Mouse (Mus musculus): ENCODE measurements around the gene Ubap2l. TPM values are rescaled to one million over a fixed set of nuclear protein-coding genes. Genes with fewer than 3 reads are reported as not detected.

The Ubap2l gene
- polyA plus RNA-seq, 1 experiment from 2014 or later, result 146 TPM

- WGBS, result 93% methylated on average over 8 of the region's 8 CpGs
- H3K9ac ChIP-seq (replicated peaks; ENCODE audit: low read depth, low read length), result no peak overlapping the region
- peaks cover 35% of the 10 kb centered on the region for H3K4me1 ChIP-seq (replicated peaks; ENCODE audit: control insufficient read depth, insufficient read depth, low read length)
- H3K27ac ChIP-seq (ENCODE audit: low read length), result no peak overlapping the region
- no peaks in the 10 kb centered on the region for H3K27me3 ChIP-seq (replicated peaks; ENCODE audit: control insufficient read depth, insufficient read depth, low read length)
- H3K4me3 ChIP-seq (replicated peaks; ENCODE audit: low read length), result no peak overlapping the region
- no peaks in the 10 kb centered on the region for H3K9me3 ChIP-seq (ENCODE audit: control insufficient read depth, low read length)
- no peaks in the 10 kb centered on the region for H3K36me3 ChIP-seq (ENCODE audit: control insufficient read depth, insufficient read depth)
- no peak overlapping the region for H3K4me2 ChIP-seq (ENCODE audit: low read length)
- no peak for ATAC-seq
Observed at GRCm38 (mm10) chr3:89965557-89965956, 86.9 kb downstream of the Ubap2l start.

- Histone ChIP-seq H3K9ac (replicated peaks; ENCODE audit: low read depth, low read length) (peak overlapping the region; percentile 96), H3K27me3 (replicated peaks; ENCODE audit: control insufficient read depth, insufficient read depth, low read length) (no peaks in the 10 kb centered on the region), H3K9me3 (ENCODE audit: control insufficient read depth, low read length) (no peaks in the 10 kb centered on the region), H3K27ac (ENCODE audit: low read length) (peak overlapping the region; percentile 90), H3K4me1 (replicated peaks; ENCODE audit: control insufficient read depth, insufficient read depth, low read length) (peaks cover 47% of the 10 kb centered on the region), H3K4me2 (ENCODE audit: low read length) (peak overlapping the region; percentile 93), H3K36me3 (ENCODE audit: control insufficient read depth, insufficient read depth) (no peaks in the 10 kb centered on the region), H3K4me3 (replicated peaks; ENCODE audit: low read length) (peak overlapping the region; percentile 80)
- 0 out of 2 replicates have a peak, but pooled peaks have one; percentile 18 for ATAC-seq
- 33% methylated on average over 22 of the region's 22 CpGs for WGBS
Observed at GRCm38 (mm10) chr3:89963926-89964739, 88.3 kb downstream of the Ubap2l start.

- 0% methylated on average over 25 of the region's 35 CpGs for WGBS
- peak within 1 kb of the TSS; percentile 93 for H3K4me2 ChIP-seq (ENCODE audit: low read length)
- peak within 1 kb of the TSS; percentile 90 for H3K27ac ChIP-seq (ENCODE audit: low read length)
- H3K9me3 ChIP-seq (ENCODE audit: control insufficient read depth, low read length), result no peaks in the 10 kb centered on the region
- H3K27me3 ChIP-seq (replicated peaks; ENCODE audit: control insufficient read depth, insufficient read depth, low read length), result no peaks in the 10 kb centered on the region
- no peaks in the 10 kb centered on the region for H3K36me3 ChIP-seq (ENCODE audit: control insufficient read depth, insufficient read depth)
- peak within 1 kb of the TSS; percentile 96 for H3K9ac ChIP-seq (replicated peaks; ENCODE audit: low read depth, low read length)
- H3K4me1 ChIP-seq (replicated peaks; ENCODE audit: control insufficient read depth, insufficient read depth, low read length), result peaks cover 49% of the 10 kb centered on the region
- peak within 1 kb of the TSS; percentile 80 for H3K4me3 ChIP-seq (replicated peaks; ENCODE audit: low read length)
- peak; percentile 76 for ATAC-seq
Observed at GRCm38 (mm10) chr3:89963221-89963763, 89.1 kb downstream of the Ubap2l start, which contains the start of gene Atp8b2. TSS of gene Atp8b2 (minus strand) at chr3:89963508.

GRCm38 (mm10) chr3:89962751-89963220, 89.6 kb downstream of the Ubap2l start:
- peaks cover 49% of the 10 kb centered on the region for H3K4me1 ChIP-seq (replicated peaks; ENCODE audit: control insufficient read depth, insufficient read depth, low read length)
- peak overlapping the region; percentile 80 for H3K4me3 ChIP-seq (replicated peaks; ENCODE audit: low read length)
- peak overlapping the region; percentile 93 for H3K4me2 ChIP-seq (ENCODE audit: low read length)
- 0% methylated on average over 26 of the region's 30 CpGs for WGBS
- H3K27ac ChIP-seq (ENCODE audit: low read length), result peak overlapping the region; percentile 90
- H3K27me3 ChIP-seq (replicated peaks; ENCODE audit: control insufficient read depth, insufficient read depth, low read length), result no peaks in the 10 kb centered on the region
- peaks cover 2% of the 10 kb centered on the region; the same call in 1 of the 2 replicates for H3K36me3 ChIP-seq (ENCODE audit: control insufficient read depth, insufficient read depth)
- H3K9ac ChIP-seq (replicated peaks; ENCODE audit: low read depth, low read length), result peak overlapping the region; percentile 96
- H3K9me3 ChIP-seq (ENCODE audit: control insufficient read depth, low read length), result no peaks in the 10 kb centered on the region
- ATAC-seq, result peak; percentile 22

- H3K4me1 ChIP-seq (replicated peaks; ENCODE audit: control insufficient read depth, insufficient read depth, low read length), result peaks cover 49% of the 10 kb centered on the region
Observed at GRCm38 (mm10) chr3:89962059-89962750, 90.2 kb downstream of the Ubap2l start.

GRCm38 (mm10) chr3:89961436-89961835, 91.0 kb downstream of the Ubap2l start:
- Histone ChIP-seq H3K27me3 (replicated peaks; ENCODE audit: control insufficient read depth, insufficient read depth, low read length) (no peaks in the 10 kb centered on the region), H3K9ac (replicated peaks; ENCODE audit: low read depth, low read length) (no peak overlapping the region), H3K4me1 (replicated peaks; ENCODE audit: control insufficient read depth, insufficient read depth, low read length) (peaks cover 49% of the 10 kb centered on the region), H3K27ac (ENCODE audit: low read length) (no peak overlapping the region), H3K4me2 (ENCODE audit: low read length) (peak overlapping the region; percentile 95), H3K36me3 (ENCODE audit: control insufficient read depth, insufficient read depth) (peaks cover 7% of the 10 kb centered on the region; the same call in 1 of the 2 replicates), H3K4me3 (replicated peaks; ENCODE audit: low read length) (peak overlapping the region; percentile 55), H3K9me3 (ENCODE audit: control insufficient read depth, low read length) (no peaks in the 10 kb centered on the region)
- 58% methylated on average over 4 of the region's 4 CpGs for WGBS
- no peak for ATAC-seq

More at GRCm38 (mm10) chr3:89962059-89962750, 90.2 kb downstream of the Ubap2l start:
- Histone ChIP-seq H3K4me3 (replicated peaks; ENCODE audit: low read length) (peak overlapping the region; percentile 80), H3K4me2 (ENCODE audit: low read length) (peak overlapping the region; percentile 93), H3K36me3 (ENCODE audit: control insufficient read depth, insufficient read depth) (peaks cover 5% of the 10 kb centered on the region; the same call in 1 of the 2 replicates), H3K9ac (replicated peaks; ENCODE audit: low read depth, low read length) (peak overlapping the region; percentile 96), H3K9me3 (ENCODE audit: control insufficient read depth, low read length) (no peaks in the 10 kb centered on the region), H3K27me3 (replicated peaks; ENCODE audit: control insufficient read depth, insufficient read depth, low read length) (no peaks in the 10 kb centered on the region), H3K27ac (ENCODE audit: low read length) (peak overlapping the region; percentile 90)
- no peak for ATAC-seq
- WGBS, result 4% methylated on average over 14 of the region's 14 CpGs

GRCm38 (mm10) chr3:89960469-89960868, 92.0 kb downstream of the Ubap2l start:
- Histone ChIP-seq H3K27me3 (replicated peaks; ENCODE audit: control insufficient read depth, insufficient read depth, low read length) (no peaks in the 10 kb centered on the region), H3K27ac (ENCODE audit: low read length) (peak overlapping the region; percentile 56), H3K36me3 (ENCODE audit: control insufficient read depth, insufficient read depth) (peaks cover 15% of the 10 kb centered on the region), H3K4me3 (replicated peaks; ENCODE audit: low read length) (peak overlapping the region; percentile 55), H3K4me1 (replicated peaks; ENCODE audit: control insufficient read depth, insufficient read depth, low read length) (peaks cover 49% of the 10 kb centered on the region), H3K9me3 (ENCODE audit: control insufficient read depth, low read length) (no peaks in the 10 kb centered on the region), H3K4me2 (ENCODE audit: low read length) (peak overlapping the region; percentile 95), H3K9ac (replicated peaks; ENCODE audit: low read depth, low read length) (peak overlapping the region; percentile 71)
- 0% methylated on average over 26 of the region's 30 CpGs for WGBS
- ATAC-seq, result peak; percentile 91

- ATAC-seq, result no peak
- Histone ChIP-seq H3K4me2 (ENCODE audit: low read length) (peak overlapping the region; percentile 95), H3K9me3 (ENCODE audit: control insufficient read depth, low read length) (no peaks in the 10 kb centered on the region), H3K9ac (replicated peaks; ENCODE audit: low read depth, low read length) (peak overlapping the region; percentile 10; the same call in 1 of the 2 replicates), H3K27me3 (replicated peaks; ENCODE audit: control insufficient read depth, insufficient read depth, low read length) (no peaks in the 10 kb centered on the region), H3K27ac (ENCODE audit: low read length) (no peak overlapping the region), H3K36me3 (ENCODE audit: control insufficient read depth, insufficient read depth) (peaks cover 18% of the 10 kb centered on the region), H3K4me3 (replicated peaks; ENCODE audit: low read length) (peak overlapping the region; percentile 55), H3K4me1 (replicated peaks; ENCODE audit: control insufficient read depth, insufficient read depth, low read length) (peaks cover 41% of the 10 kb centered on the region)
- WGBS, result 69% methylated on average over 4 of the region's 4 CpGs
Observed at GRCm38 (mm10) chr3:89959435-89959834, 93.0 kb downstream of the Ubap2l start.

- no peak for ATAC-seq
- 93% methylated on average over 9 of the region's 9 CpGs for WGBS
- Histone ChIP-seq H3K27ac (ENCODE audit: low read length) (no peak overlapping the region), H3K9me3 (ENCODE audit: control insufficient read depth, low read length) (no peaks in the 10 kb centered on the region), H3K36me3 (ENCODE audit: control insufficient read depth, insufficient read depth) (peaks cover 22% of the 10 kb centered on the region), H3K27me3 (replicated peaks; ENCODE audit: control insufficient read depth, insufficient read depth, low read length) (no peaks in the 10 kb centered on the region), H3K4me3 (replicated peaks; ENCODE audit: low read length) (no peak overlapping the region), H3K4me2 (ENCODE audit: low read length) (no peak overlapping the region), H3K4me1 (replicated peaks; ENCODE audit: control insufficient read depth, insufficient read depth, low read length) (peaks cover 34% of the 10 kb centered on the region), H3K9ac (replicated peaks; ENCODE audit: low read depth, low read length) (no peak overlapping the region)
Observed at GRCm38 (mm10) chr3:89957880-89958279, 94.5 kb downstream of the Ubap2l start.

Measured in forebrain, embryonic 16.5 days (tissue).